21 mouse cellular contexts compared by ENCODE assay signal in genomic region chr5:74193008-74193407, GRCm38 (mm10). TPM values are rescaled to one million over a fixed set of nuclear protein-coding genes. Genes with fewer than 3 reads are reported as not detected.
A peak's percentile ranks its signal among the peaks of the same experiment; 100 is the strongest.
DNase-seq lines count a peak whose midpoint lies in the region; TF ChIP-seq lines count a peak whose summit lies in the region.
"Had no signal": no experiment of that assay in that cellular context is flagged by ENCODE, and none has a peak within 500 bp of the region (broad histone marks: within the 10 kb centered on the region; RNA-seq: fewer than 3 reads in every experiment).

No protein-coding gene starts in this region.

- no peak for DNase-seq in heart, embryonic 10.5 days (ENCODE audit: low spot score)
- DNase-seq in heart, postnatal 14 days, result no peak
- peak; percentile 17 for DNase-seq in MEL (ENCODE audit: low read depth, low spot score)
- DNase-seq in limb, embryonic 10.5 days (ENCODE audit: low spot score), result no peak
- DNase-seq in right cerebral cortex, postnatal 14 days, result no peak
- DNase-seq in cerebellum, postnatal 10 days, result no peak
- DNase-seq: adrenal gland, postnatal 10 days; adrenal gland, postnatal 36 days; cerebellum, adult 18-20 months; cerebellum, adult 9-10 months; cerebellum, postnatal 25 days; gastrocnemius, postnatal 10 days; gastrocnemius, postnatal 36 days; heart, adult 2 months; heart, postnatal 10 days had no signal

- H3K4me1 ChIP-seq in heart, embryonic 10.5 days, result peaks cover 65% of the 10 kb centered on the region
- peaks cover 2 to 23% of the 10 kb centered on the region in 2 experiments for H3K4me1 ChIP-seq in MEL (ENCODE audit: control insufficient read depth in 1 of 2, insufficient read depth in 2 of 2, low read length in 2 of 2)
- peaks cover 63% of the 10 kb centered on the region for H3K4me1 ChIP-seq in limb, embryonic 10.5 days

- intact Hi-C loops in heart, postnatal 14 days (cut with DNase I), result no loop called here

- no peaks in the 10 kb centered on the region for H3K9me3 ChIP-seq in heart, embryonic 10.5 days
- H3K9me3 ChIP-seq in MEL (replicated peaks; ENCODE audit: insufficient read depth, low read length), result no peaks in the 10 kb centered on the region
- no peaks in the 10 kb centered on the region for H3K9me3 ChIP-seq in limb, embryonic 10.5 days (replicated peaks)
- H3K9me3 ChIP-seq: forebrain, embryonic 10.5 days; forebrain, embryonic 13.5 days; heart, embryonic 15.5 days; hindbrain, embryonic 12.5 days; hindbrain, embryonic 15.5 days had no signal

- no peaks in the 10 kb centered on the region for H3K79me2 ChIP-seq in MEL (ENCODE audit: control insufficient read depth, insufficient read depth, low read length, poor library complexity)

- H3K27me3 ChIP-seq in heart, embryonic 10.5 days (ENCODE audit: insufficient read depth, poor library complexity, severe bottlenecking), result 0 out of 2 replicates have a peak, but pooled peaks cover 5% of the 10 kb centered on the region
- H3K27me3 ChIP-seq in MEL (ENCODE audit: control insufficient read depth in 1 of 2, insufficient read depth in 2 of 2, low read length in 2 of 2), result no peaks in the 10 kb centered on the region; a peak in 2 of 4 replicates
- H3K27me3 ChIP-seq in limb, embryonic 10.5 days (ENCODE audit: low read depth, poor library complexity, severe bottlenecking), result 0 out of 2 replicates have a peak, but pooled peaks cover 5% of the 10 kb centered on the region
- H3K27me3 ChIP-seq: heart, embryonic 15.5 days; hindbrain, embryonic 15.5 days; Patski had no signal

- TF ChIP-seq EP300 in MEL (IDR thresholded peaks at IDR 0.05; ENCODE audit: low read depth in 1 of 2, low read length in 2 of 2), result peak in 1 of 2 experiments; percentile 67; a peak in 2 of 4 replicates

- H3K36me3 ChIP-seq in heart, embryonic 10.5 days, result peaks cover 12% of the 10 kb centered on the region
- H3K36me3 ChIP-seq in MEL (ENCODE audit: control insufficient read depth in 1 of 2, insufficient read depth in 2 of 2, low read length in 2 of 2), result peaks cover 0 to 12% of the 10 kb centered on the region in 2 experiments; a peak in 2 of 4 replicates
- peaks cover 16% of the 10 kb centered on the region for H3K36me3 ChIP-seq in limb, embryonic 10.5 days
- H3K36me3 ChIP-seq: hindbrain, embryonic 15.5 days had no signal

- TF ChIP-seq RAD21 in MEL (IDR thresholded peaks at IDR 0.05; ENCODE audit: low read depth, low read length), result no peak

- H3K4me3 ChIP-seq in heart, embryonic 10.5 days, result no peak overlapping the region
- no peak overlapping the region for H3K4me3 ChIP-seq in MEL (ENCODE audit: control insufficient read depth in 1 of 2, insufficient read depth in 1 of 2, low read depth in 2 of 2, low read length in 2 of 2)
- H3K4me3 ChIP-seq in limb, embryonic 10.5 days, result no peak overlapping the region
- H3K4me3 ChIP-seq: forebrain, embryonic 10.5 days; forebrain, embryonic 13.5 days; heart, adult 2 months; heart, embryonic 15.5 days; hindbrain, embryonic 12.5 days; hindbrain, embryonic 15.5 days had no signal

- TF ChIP-seq CTCF in MEL (IDR thresholded peaks at IDR 0.05 in 2 of 3, conservative IDR thresholded peaks at IDR 0.05 in 1 of 3; ENCODE audit: control insufficient read depth in 1 of 3, insufficient read depth in 1 of 3, low read depth in 2 of 3, low read length in 3 of 3, poor library complexity in 1 of 3, severe bottlenecking in 1 of 3), result no peak

- no peak overlapping the region for H3K9ac ChIP-seq in MEL (ENCODE audit: control insufficient read depth, low read depth, low read length, poor library complexity, severe bottlenecking)
- H3K9ac ChIP-seq: forebrain, embryonic 13.5 days; heart, embryonic 15.5 days; hindbrain, embryonic 12.5 days; hindbrain, embryonic 15.5 days had no signal

- WGBS in heart, embryonic 10.5 days, result 47% methylated on average over 2 of the region's 2 CpGs
- WGBS in limb, embryonic 10.5 days, result 51% methylated on average over 2 of the region's 2 CpGs

- H3K27ac ChIP-seq in heart, embryonic 10.5 days, result 0 out of 2 replicates have a peak overlapping the region, but pooled peaks have one; percentile 97
- no peak overlapping the region for H3K27ac ChIP-seq in MEL (ENCODE audit: control insufficient read depth, low read depth, low read length)
- peak overlapping the region; percentile 96 for H3K27ac ChIP-seq in limb, embryonic 10.5 days
- H3K27ac ChIP-seq: forebrain, embryonic 10.5 days; forebrain, embryonic 13.5 days; heart, adult 2 months; hindbrain, embryonic 12.5 days; hindbrain, embryonic 15.5 days had no signal

- TF ChIP-seq POLR2A in MEL (IDR thresholded peaks at IDR 0.05; ENCODE audit: control insufficient read depth in 1 of 2, insufficient read depth in 1 of 2, low read depth in 1 of 2, low read length in 2 of 2, poor library complexity in 1 of 2), result no peak

TF ChIP-seq in MEL, 35 proteins besides CTCF, POLR2A, EP300 and RAD21:
- no peak for TF ChIP-seq TAL1 (IDR thresholded peaks at IDR 0.05; ENCODE audit: low read length)
- TF ChIP-seq JUND (IDR thresholded peaks at IDR 0.05; ENCODE audit: low read depth, low read length), result no peak
- no peak for TF ChIP-seq USF1 (IDR thresholded peaks at IDR 0.05; ENCODE audit: low read depth, low read length)
- no peak for TF ChIP-seq ELF1 (IDR thresholded peaks at IDR 0.05; ENCODE audit: low read depth, low read length)
- no peak for TF ChIP-seq USF2 (IDR thresholded peaks at IDR 0.05; ENCODE audit: borderline replicate concordance in 1 of 2, insufficient read depth in 1 of 2, low read depth in 1 of 2, low read length in 2 of 2)
- no peak for TF ChIP-seq BHLHE40 (IDR thresholded peaks at IDR 0.05; ENCODE audit: borderline replicate concordance, low read depth, low read length)
- peak; percentile 81 for TF ChIP-seq ZNF384 (IDR thresholded peaks at IDR 0.05; ENCODE audit: low read depth, low read length)
- TF ChIP-seq MAZ (IDR thresholded peaks at IDR 0.05; ENCODE audit: low read depth, low read length), result 0 out of 2 replicates have a peak, but pooled peaks have one; percentile 39
- TF ChIP-seq NRF1 (IDR thresholded peaks at IDR 0.05; ENCODE audit: insufficient read depth, low read depth, low read length, poor library complexity, severe bottlenecking), result no peak
- TF ChIP-seq ETS1 (IDR thresholded peaks at IDR 0.05; ENCODE audit: low read depth, low read length), result 0 out of 2 replicates have a peak, but pooled peaks have one; percentile 33
- TF ChIP-seq TCF12 (IDR thresholded peaks at IDR 0.05; ENCODE audit: low read depth, low read length), result peak; percentile 53; the same call in 1 of the 2 replicates
- TF ChIP-seq RCOR1 (IDR thresholded peaks at IDR 0.05; ENCODE audit: low read depth, low read length), result peak; percentile 65
- no peak for TF ChIP-seq E2F4 (IDR thresholded peaks at IDR 0.05; ENCODE audit: borderline replicate concordance, low read depth, low read length)
- TF ChIP-seq GATA1 (IDR thresholded peaks at IDR 0.05; ENCODE audit: low read depth, low read length), result peak; percentile 43
- no peak for TF ChIP-seq SIN3A (IDR thresholded peaks at IDR 0.05; ENCODE audit: low read length)
- no peak for TF ChIP-seq NELFE (IDR thresholded peaks at IDR 0.05; ENCODE audit: low read depth, low read length)
- TF ChIP-seq POLR2AphosphoS2 (IDR thresholded peaks at IDR 0.05; ENCODE audit: low read length), result no peak
- no peak for TF ChIP-seq CHD2 (IDR thresholded peaks at IDR 0.05; ENCODE audit: low read length)

RNA-seq across cellular contexts. Expression of gene Rasl11b, which starts 2.1 kb away (rescaled TPM):
- polyA plus RNA-seq in heart, embryonic 10.5 days (2016; fragmentation: Nextera tagmentation; extraction: Ambion mirVana), result 58.3 and 65.9 TPM in 2 replicates
- 10 to 100 TPM; 27.7 to 33.0 TPM for total RNA-seq in heart, postnatal 14 days (2021)
- 0.15 and 0.20 TPM in 2 replicates for total RNA-seq in MEL (2012; rRNA removed)
- polyA plus RNA-seq in MEL (2012; ENCODE audit: insufficient read depth in 1 of 2, insufficient read length in 2 of 2, low read depth in 1 of 2, low replicate concordance in 2 of 2, missing spikeins in 1 of 2), result under 1 TPM in 1 of 2 experiments, not detected in 1; 0.54 TPM
- 40.7 and 91.2 TPM in 2 replicates for polyA plus RNA-seq in limb, embryonic 10.5 days (2016; fragmentation: Nextera tagmentation; extraction: Ambion mirVana)

Comparison
In these comparisons a context has a peak if more than half of its experiments do, and no peak if none do; other contexts are left out.
1. RNA of gene Rasl11b, which starts 2.1 kb away (polyA plus RNA-seq): 40.7 to 91.2 TPM in limb, embryonic 10.5 days and 58.3 to 65.9 TPM in heart, embryonic 10.5 days; 0.54 TPM in MEL; every median in the first group is over 10 times any median in the second.